Mouse (Mus musculus): Measurements from ENCODE around the gene Catsperd. TPM values are rescaled to one million over a fixed set of nuclear protein-coding genes. Genes with fewer than 3 reads are reported as not detected.
A peak's percentile ranks its signal among the peaks of the same experiment; 100 is the strongest.

Gene Catsperd
- total and polyA plus RNA-seq, 3 experiments: not detected

DNA sequence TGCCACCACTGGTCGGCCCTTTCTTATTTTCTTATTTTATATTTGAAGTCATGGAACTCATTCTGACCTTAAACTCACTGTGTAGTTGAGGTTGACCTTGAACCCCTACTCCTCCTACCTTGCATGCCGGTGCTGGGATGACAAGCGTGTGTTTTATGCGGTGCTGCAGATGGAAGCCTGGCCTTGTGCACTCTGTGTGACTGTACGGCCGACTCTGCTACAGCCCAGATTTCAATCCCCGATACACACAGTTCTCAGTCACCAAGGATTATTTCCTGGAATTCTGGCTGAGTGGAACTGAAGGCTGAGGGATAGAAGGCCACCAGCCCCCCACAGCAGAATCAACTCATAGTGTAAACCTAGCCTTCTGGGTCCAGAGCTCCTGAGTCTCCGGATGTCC, 41.8 kb downstream of the Catsperd start:
- DNase-seq (ENCODE audit: low spot score) (no peak), ATAC-seq (ENCODE audit: extremely low read depth, insufficient number of reproducible peaks, low FRiP score, poor library complexity, severe bottlenecking) (no peak)
- Histone ChIP-seq H3K9me3 (replicated peaks) (no peaks in the 10 kb centered on the region), H3K36me3 (replicated peaks) (peaks cover 2% of the 10 kb centered on the region), H3K27me3 (ENCODE audit: insufficient read depth, low read length) (peaks cover 30% of the 10 kb centered on the region), H3K4me3 (ENCODE audit: low read depth, low read length) (no peak overlapping the region), H3K4me1 (ENCODE audit: insufficient read depth, low read depth, low read length) (peaks cover 45% of the 10 kb centered on the region)
- TF ChIP-seq CTCF (IDR thresholded peaks at IDR 0.05; ENCODE audit: low read depth, low read length) (no peak), POLR2AphosphoS5 (IDR thresholded peaks at IDR 0.05; ENCODE audit: insufficient replicate concordance, low read depth, low read length) (no peak), GATA1 (IDR thresholded peaks at IDR 0.05; ENCODE audit: borderline replicate concordance, low read length) (no peak), GATA2 (IDR thresholded peaks at IDR 0.05; ENCODE audit: borderline replicate concordance, low read depth, low read length) (no peak), TAL1 (conservative IDR thresholded peaks at IDR 0.05; ENCODE audit: low read depth, low read length) (no peak)

DNA sequence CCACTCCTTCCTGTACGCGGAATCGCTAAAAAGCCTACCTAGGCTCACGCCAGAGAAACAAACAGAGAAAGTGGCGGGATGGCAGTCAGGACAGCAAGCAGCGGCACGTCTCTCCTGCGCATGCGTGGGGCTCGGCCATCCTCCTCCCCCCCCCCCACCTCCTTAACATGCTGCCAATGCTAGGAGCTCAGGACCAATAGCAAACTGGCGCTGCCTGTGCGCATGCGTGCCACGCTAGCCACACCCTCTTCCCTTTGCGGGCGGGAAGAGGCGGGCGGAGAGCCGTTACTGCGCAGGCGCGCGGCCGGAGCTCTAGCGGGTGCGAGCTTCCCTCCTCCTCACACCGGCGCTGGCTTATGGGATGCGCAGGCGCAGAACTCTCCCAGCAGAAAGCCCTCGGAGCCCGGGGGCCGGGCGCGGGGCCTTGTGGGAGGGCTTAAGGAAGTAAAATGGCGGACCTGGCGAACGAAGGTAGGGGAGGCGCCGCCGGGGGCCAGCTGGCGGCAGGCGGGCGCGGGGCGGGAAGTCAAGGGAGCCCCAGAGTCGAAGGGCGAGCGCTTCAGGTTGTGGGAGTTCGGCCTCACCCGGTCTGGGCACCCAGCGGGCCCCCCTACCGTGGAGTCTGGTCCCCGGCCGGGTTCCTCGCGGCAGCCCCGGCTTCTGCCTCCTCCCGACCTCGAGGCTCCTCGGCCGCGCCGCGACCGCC, 45.2 kb downstream of the Catsperd start, which contains the start of gene Ranbp3:
Gene Ranbp3, plus strand, starts transcription at position 354 of the 706 bp plus-strand sequence.
- H3K9me3 ChIP-seq (replicated peaks): no peaks in the 10 kb centered on the region
- peaks cover 36% of the 10 kb centered on the region for H3K36me3 ChIP-seq (replicated peaks)
- H3K4me1 ChIP-seq (ENCODE audit: insufficient read depth, low read depth, low read length): peaks cover 72% of the 10 kb centered on the region
- H3K4me3 ChIP-seq (ENCODE audit: low read depth, low read length): peak within 1 kb of the TSS; percentile 94
- DNase-seq (ENCODE audit: low spot score): peak; percentile 98
- H3K27me3 ChIP-seq (ENCODE audit: insufficient read depth, low read length): peaks cover 7% of the 10 kb centered on the region
- ATAC-seq (ENCODE audit: extremely low read depth, insufficient number of reproducible peaks, low FRiP score, poor library complexity, severe bottlenecking): peak; percentile 85
- no peak for TF ChIP-seq GATA1 (IDR thresholded peaks at IDR 0.05; ENCODE audit: borderline replicate concordance, low read length)
- TF ChIP-seq CTCF (IDR thresholded peaks at IDR 0.05; ENCODE audit: low read depth, low read length): no peak
- no peak for TF ChIP-seq TAL1 (conservative IDR thresholded peaks at IDR 0.05; ENCODE audit: low read depth, low read length)
- TF ChIP-seq GATA2 (IDR thresholded peaks at IDR 0.05; ENCODE audit: borderline replicate concordance, low read depth, low read length): no peak
- no peak for TF ChIP-seq POLR2AphosphoS5 (IDR thresholded peaks at IDR 0.05; ENCODE audit: insufficient replicate concordance, low read depth, low read length)

DNA sequence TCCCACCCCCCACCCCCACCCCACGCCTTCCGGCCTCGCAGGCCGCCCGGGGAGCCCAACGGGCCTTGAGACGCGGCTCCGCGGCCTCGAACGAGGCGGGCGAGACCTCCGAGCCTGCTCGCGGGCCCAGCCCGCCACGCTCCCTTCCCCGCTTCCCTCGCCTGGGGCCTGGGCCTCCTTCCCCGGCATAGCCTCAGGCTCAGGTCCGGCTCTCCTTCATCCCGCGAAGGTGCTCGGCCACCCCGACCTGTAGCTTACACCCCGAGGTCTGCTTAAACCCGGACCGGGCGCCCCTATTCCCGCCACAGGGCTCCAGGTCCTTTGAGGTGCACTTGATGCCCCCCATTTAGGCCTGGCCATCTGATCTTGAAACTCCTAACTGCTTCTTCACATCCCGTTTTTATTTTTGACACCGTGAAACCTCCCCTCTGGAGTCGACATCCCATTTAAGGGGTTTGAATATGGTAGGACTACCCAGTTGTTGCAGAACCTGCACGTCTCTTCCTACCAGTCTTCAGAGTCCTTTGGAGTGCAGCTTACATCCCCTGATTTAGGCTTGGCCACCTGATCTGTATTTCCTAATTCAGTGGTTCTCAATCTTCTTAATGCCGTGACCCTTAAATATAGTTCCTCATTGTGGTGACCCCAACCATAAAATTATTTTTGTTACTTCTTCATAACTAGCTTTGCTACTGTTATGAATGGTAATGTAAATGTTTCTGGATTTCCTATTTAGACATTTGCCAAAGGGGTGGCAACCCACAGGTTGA, 45.9 kb downstream of the Catsperd start:
- no peaks in the 10 kb centered on the region; the same call in 1 of the 2 replicates for H3K27me3 ChIP-seq (ENCODE audit: insufficient read depth, low read length)
- no peaks in the 10 kb centered on the region for H3K9me3 ChIP-seq (replicated peaks)
- H3K4me1 ChIP-seq (ENCODE audit: insufficient read depth, low read depth, low read length): peaks cover 67% of the 10 kb centered on the region
- peaks cover 39% of the 10 kb centered on the region for H3K36me3 ChIP-seq (replicated peaks)
- TF ChIP-seq GATA2 (IDR thresholded peaks at IDR 0.05; ENCODE audit: borderline replicate concordance, low read depth, low read length): no peak
- TF ChIP-seq TAL1 (conservative IDR thresholded peaks at IDR 0.05; ENCODE audit: low read depth, low read length): no peak
- no peak for TF ChIP-seq CTCF (IDR thresholded peaks at IDR 0.05; ENCODE audit: low read depth, low read length)
- no peak for TF ChIP-seq POLR2AphosphoS5 (IDR thresholded peaks at IDR 0.05; ENCODE audit: insufficient replicate concordance, low read depth, low read length)
- TF ChIP-seq GATA1 (IDR thresholded peaks at IDR 0.05; ENCODE audit: borderline replicate concordance, low read length): no peak
- DNase-seq (ENCODE audit: low spot score) (peak; percentile 31), ATAC-seq (ENCODE audit: extremely low read depth, insufficient number of reproducible peaks, low FRiP score, poor library complexity, severe bottlenecking) (no peak)
- H3K4me3 ChIP-seq (ENCODE audit: low read depth, low read length): peak overlapping the region; percentile 94

DNA sequence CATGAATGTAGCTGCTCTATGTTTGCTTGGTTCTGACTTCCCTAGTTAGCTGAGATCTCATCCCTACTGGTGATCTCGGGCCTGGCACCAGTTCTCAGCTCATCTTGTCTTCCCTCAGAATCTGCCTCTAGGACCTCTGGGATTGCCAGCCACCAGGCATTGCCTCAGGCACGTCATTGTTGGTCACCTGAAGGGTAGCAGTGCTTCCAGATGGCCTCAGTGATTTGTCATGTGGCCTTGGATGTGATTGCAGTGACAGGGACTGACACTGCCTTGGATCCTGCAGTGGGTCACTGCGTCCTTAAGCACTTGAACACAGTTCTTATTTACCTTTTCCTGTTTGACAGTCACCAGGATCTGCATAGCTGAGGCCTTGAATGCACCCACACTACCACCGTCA, 53.8 kb downstream of the Catsperd start:
- Histone ChIP-seq H3K36me3 (replicated peaks) (peaks cover 96% of the 10 kb centered on the region), H3K9me3 (replicated peaks) (no peaks in the 10 kb centered on the region), H3K27me3 (ENCODE audit: insufficient read depth, low read length) (no peaks in the 10 kb centered on the region), H3K4me3 (ENCODE audit: low read depth, low read length) (no peak overlapping the region; the same call in 1 of the 2 replicates), H3K4me1 (ENCODE audit: insufficient read depth, low read depth, low read length) (peaks cover 94% of the 10 kb centered on the region)
- TF ChIP-seq TAL1 (conservative IDR thresholded peaks at IDR 0.05; ENCODE audit: low read depth, low read length) (no peak), CTCF (IDR thresholded peaks at IDR 0.05; ENCODE audit: low read depth, low read length) (no peak), GATA1 (IDR thresholded peaks at IDR 0.05; ENCODE audit: borderline replicate concordance, low read length) (no peak), POLR2AphosphoS5 (IDR thresholded peaks at IDR 0.05; ENCODE audit: insufficient replicate concordance, low read depth, low read length) (no peak), GATA2 (IDR thresholded peaks at IDR 0.05; ENCODE audit: borderline replicate concordance, low read depth, low read length) (no peak)
- DNase-seq (ENCODE audit: low spot score) (no peak), ATAC-seq (ENCODE audit: extremely low read depth, insufficient number of reproducible peaks, low FRiP score, poor library complexity, severe bottlenecking) (no peak)

DNA sequence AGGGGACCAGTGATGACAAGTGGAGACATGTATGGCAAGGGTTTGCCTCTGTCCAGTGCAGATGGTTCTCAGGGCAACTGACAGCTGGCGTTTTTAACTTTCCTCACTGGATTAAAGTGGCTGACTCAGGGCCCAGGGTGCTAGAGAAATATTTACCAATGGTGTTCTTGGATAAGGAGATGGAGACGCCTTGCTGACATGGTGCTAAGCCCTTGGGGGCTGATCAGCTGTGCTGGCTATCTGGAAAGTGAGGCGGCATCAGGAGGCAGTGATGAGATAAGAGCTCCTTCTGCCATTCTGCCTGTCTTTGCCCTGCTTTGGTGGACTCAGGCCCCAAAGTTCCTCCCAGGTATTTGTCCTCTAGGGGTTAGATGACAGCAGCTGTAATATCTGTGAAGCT, 54.9 kb downstream of the Catsperd start:
- DNase-seq (ENCODE audit: low spot score): no peak
- H3K9me3 ChIP-seq (replicated peaks): no peaks in the 10 kb centered on the region
- H3K27me3 ChIP-seq (ENCODE audit: insufficient read depth, low read length): no peaks in the 10 kb centered on the region
- peaks cover 95% of the 10 kb centered on the region for H3K36me3 ChIP-seq (replicated peaks)
- peaks cover 94% of the 10 kb centered on the region for H3K4me1 ChIP-seq (ENCODE audit: insufficient read depth, low read depth, low read length)
- H3K4me3 ChIP-seq (ENCODE audit: low read depth, low read length): no peak overlapping the region; the same call in 1 of the 2 replicates
- no peak for TF ChIP-seq POLR2AphosphoS5 (IDR thresholded peaks at IDR 0.05; ENCODE audit: insufficient replicate concordance, low read depth, low read length)
- TF ChIP-seq GATA1 (IDR thresholded peaks at IDR 0.05; ENCODE audit: borderline replicate concordance, low read length): no peak
- peak; percentile 38; the same call in 1 of the 2 replicates for TF ChIP-seq TAL1 (conservative IDR thresholded peaks at IDR 0.05; ENCODE audit: low read depth, low read length)
- TF ChIP-seq CTCF (IDR thresholded peaks at IDR 0.05; ENCODE audit: low read depth, low read length): no peak
- no peak for TF ChIP-seq GATA2 (IDR thresholded peaks at IDR 0.05; ENCODE audit: borderline replicate concordance, low read depth, low read length)
- peak; percentile 48 for ATAC-seq (ENCODE audit: extremely low read depth, insufficient number of reproducible peaks, low FRiP score, poor library complexity, severe bottlenecking)

Measured in G1E (cell line).